Mouse (Mus musculus) ovary, postnatal 14 days (tissue): ENCODE results near the gene Psmd8.
A peak's percentile ranks its signal among the peaks of the same experiment; 100 is the strongest.
"Not testable (repeated sequence)": the region's sequence is repeated elsewhere in the genome, so short reads cannot be mapped to it uniquely, and the experiment has no call there.

Experiments used
- DNase-seq: peaks from one replicate; pipeline ENCODE4 v3.0.0; 2022; ENCODE audit warnings: low spot score

Gene Psmd8

DNA sequence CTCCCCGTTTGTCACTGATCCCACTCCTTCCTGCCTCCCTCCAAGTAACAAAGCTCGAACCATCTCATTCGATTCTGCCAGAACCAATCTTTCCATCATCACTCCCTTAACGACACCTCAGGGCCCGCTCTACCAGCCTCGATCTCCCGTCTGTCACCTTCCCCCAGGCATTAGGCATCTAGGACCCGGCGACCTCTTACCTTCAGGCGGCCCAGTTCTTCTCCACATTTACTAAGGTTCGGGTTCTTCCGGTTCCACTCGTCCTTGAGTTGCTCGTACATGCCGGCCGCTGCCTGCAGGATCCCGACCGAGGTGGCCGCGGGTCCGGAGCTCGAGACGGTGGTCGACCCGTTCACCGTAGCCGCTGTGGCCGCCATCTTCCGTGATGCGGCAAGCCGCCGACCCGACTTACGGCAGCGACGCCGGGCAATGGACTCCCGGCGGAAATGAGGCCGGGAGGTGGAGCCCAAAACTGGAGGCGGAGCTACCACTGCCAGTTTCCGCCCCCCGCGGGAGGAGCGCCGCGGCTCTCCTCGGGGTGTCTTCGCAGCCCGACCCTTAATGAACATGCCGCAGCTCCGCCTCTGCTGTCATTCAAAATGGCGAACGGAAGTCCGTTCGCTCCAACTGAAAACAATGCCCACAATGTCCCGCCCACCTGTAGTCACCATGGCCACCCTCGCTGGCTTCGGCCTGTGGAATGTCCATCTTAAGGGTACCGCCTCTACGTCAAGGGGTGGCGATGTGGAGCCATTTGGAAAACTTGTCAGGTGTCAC is at the start of gene Psmd8:
Gene Psmd8 (minus strand): TSS at position 625 of the 777 bp plus-strand sequence.
- peak; percentile 91 for DNase-seq

GRCm38 (mm10) chr7:29228202-29228601 is 47.7 kb upstream of the Psmd8 start:
- no peak for DNase-seq

DNA sequence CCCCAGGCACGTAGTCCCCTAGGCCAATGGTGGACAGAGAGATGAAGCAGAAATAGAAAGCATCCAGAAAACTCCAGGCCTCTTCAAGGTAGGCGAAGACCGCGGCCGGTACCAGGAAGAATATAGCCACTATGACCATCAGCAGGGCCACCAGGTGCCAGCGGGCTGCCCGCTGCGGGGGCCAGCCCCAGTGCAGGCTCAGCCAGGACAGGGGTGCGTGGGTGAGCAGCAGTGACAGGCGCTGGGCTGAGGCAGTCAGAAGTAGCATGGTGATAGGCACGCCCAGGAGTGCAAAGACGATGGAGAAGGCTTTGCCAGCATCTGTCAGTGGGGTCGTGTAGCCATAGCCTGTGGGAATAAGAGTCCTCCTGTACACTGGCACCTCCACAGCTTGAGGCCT is 45.0 kb upstream of the Psmd8 start:
- DNase-seq: no peak

- DNase-seq: no peak
Observed at GRCm38 (mm10) chr7:29224756-29225394, 44.4 kb upstream of the Psmd8 start.

- DNase-seq: no peak
Observed at GRCm38 (mm10) chr7:29214846-29215245, 34.3 kb upstream of the Psmd8 start.

- no peak for DNase-seq
Observed at GRCm38 (mm10) chr7:29214236-29214635, 33.7 kb upstream of the Psmd8 start.

GRCm38 (mm10) chr7:29213675-29214082 is 33.2 kb upstream of the Psmd8 start, which contains the start of gene Catsperg1:
TSS of gene Catsperg1 (minus strand) at chr7:29214035.
- DNase-seq: no peak

GRCm38 (mm10) chr7:29212775-29213560 is 32.5 kb upstream of the Psmd8 start:
- DNase-seq: not testable (repeated sequence)

GRCm38 (mm10) chr7:29212199-29212765 is 31.8 kb upstream of the Psmd8 start:
- DNase-seq: peak; percentile 10

DNA sequence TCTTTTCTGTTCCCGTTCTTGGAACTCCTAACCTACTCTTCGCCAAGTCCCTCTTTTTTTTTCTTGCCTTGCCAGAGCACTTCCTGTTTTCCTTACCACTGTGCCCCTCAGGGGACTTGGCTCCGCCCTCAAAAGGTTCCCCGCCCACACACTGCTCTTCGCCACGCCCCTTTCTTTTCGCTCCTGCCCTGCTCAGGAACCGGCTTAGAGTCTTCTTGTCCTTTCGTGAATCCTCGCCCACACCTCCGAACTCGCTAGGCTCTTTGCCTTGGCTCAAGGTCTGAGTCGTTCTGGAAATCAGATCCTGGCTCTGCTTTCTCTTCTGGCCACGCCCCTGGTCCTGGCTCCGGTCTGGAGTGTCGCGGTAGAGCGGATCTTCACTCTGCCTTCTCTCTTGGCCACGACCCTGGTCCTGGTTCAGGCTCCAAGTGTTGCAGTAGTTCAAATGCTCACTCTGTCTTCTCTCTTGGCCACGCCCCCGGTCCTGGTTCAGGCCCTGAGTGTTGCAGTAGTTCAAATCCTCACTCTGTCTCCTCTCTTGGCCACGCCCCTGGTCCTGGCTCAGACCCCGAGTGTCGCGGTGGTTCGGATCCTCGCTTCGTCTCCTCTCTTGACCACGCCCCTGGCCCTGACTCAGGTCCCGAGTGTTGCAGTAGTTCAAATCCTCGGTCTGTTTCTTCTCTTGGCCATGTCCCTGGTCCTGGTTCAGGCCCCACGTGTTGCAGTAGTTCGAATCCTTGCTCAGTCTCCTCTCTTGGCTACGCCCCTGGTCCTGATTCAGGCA is 31.1 kb upstream of the Psmd8 start:
- DNase-seq: peak; percentile 86

DNA sequence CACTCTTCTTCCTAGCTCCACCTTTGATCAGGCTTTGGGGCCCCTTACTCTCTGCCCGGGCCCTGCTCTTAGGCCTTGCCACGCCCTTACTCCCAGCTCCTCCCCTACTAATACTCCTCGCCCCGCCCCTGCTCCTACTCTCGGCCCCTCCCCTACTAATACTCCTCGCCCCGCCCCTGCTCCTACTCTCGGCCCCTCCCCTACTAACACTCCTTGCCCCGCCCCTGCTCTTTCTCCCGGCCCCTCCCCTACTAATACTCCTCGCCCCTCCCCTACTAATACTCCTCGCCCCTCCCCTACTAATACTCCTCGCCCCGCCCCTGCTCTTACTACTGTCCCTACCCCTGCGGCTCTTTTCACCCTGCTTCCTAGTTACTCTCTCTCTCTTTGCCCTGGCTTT is 30.5 kb upstream of the Psmd8 start:
- peak; percentile 42 for DNase-seq

- no peak for DNase-seq
Observed at GRCm38 (mm10) chr7:29202577-29202976, 22.1 kb upstream of the Psmd8 start.

DNA sequence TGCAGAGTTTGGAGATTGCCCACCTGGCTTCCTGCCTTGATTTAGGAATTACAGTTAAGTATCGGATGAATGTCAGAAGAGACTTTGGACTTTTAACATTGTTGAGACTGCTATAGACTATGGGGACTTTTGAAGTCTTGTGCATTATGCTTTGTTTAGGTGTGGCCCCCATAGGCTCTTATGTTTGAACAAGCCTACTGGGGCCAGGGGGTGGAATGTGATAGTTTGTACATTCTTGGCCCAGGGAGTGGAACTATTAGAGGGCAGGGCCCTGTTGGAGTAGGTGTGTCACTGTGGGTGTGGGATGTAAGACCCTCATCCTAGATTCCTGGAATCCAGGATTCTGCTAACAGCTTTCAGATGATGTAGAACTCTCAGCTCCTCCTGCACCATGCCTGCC is 13.7 kb upstream of the Psmd8 start:
- not testable (repeated sequence) for DNase-seq

DNA sequence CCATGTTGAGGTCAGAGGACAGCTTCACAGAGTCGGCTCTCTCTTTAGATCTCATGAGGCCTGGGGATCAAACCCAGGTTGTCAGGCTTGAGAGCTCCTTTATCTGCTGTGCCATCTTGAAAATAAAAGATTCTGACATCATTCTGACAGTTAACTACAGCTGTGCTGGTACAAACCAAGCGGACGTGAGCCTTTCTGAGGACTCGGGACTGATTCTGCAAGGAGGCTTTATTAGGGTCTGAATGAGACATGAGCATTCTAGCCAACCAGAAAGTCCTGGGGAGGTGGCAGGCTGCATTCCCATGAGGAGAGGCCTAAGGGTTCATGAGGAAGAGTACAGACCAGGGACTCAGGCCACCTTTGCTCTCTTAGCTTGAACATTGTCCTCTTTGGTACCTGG is 822 bp upstream of the Psmd8 start:
- not testable (repeated sequence) for DNase-seq

DNA sequence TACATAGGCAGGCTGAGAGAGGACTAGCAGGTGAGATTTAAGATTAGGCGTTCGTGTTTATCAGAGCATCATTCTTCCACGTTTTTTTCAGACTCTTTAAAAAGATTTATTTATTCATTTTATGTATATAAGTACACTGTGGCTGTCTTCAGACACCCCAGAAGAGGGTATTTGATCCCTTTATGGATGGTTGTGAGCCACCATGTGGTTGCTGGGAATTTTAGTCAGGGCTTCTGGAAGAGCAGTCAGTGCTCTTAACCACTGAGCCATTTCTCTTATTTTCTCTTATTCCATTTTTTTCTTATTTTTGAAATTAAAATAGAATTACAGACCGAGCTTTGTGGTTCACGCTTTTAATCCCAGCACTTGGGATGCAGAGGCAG is 344 bp upstream of the Psmd8 start:
- no peak for DNase-seq

DNA sequence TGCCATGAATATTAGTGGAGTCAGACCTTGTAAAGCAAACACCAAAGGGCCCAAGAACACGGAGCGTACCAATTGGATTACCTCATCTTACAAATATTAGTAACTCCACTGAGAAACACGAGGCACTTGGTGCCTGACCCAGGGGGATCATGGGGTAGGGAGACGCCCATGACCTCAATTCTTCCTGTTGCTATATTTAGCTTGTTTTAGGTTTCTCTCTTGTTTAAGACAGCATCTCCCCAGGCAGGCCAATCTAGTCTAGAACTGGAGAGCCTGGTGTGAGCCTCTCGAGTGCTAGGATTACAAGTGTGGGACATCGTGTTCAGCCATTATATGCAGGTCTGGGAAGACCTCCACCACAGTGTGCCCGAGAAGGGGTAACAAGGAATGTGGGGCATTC is 1.2 kb downstream of the Psmd8 start:
- no peak for DNase-seq

GRCm38 (mm10) chr7:29178106-29178505 is 2.4 kb downstream of the Psmd8 start:
- no peak for DNase-seq

- DNase-seq: no peak
Observed at GRCm38 (mm10) chr7:29172390-29173016, 8.0 kb downstream of the Psmd8 start.

DNA sequence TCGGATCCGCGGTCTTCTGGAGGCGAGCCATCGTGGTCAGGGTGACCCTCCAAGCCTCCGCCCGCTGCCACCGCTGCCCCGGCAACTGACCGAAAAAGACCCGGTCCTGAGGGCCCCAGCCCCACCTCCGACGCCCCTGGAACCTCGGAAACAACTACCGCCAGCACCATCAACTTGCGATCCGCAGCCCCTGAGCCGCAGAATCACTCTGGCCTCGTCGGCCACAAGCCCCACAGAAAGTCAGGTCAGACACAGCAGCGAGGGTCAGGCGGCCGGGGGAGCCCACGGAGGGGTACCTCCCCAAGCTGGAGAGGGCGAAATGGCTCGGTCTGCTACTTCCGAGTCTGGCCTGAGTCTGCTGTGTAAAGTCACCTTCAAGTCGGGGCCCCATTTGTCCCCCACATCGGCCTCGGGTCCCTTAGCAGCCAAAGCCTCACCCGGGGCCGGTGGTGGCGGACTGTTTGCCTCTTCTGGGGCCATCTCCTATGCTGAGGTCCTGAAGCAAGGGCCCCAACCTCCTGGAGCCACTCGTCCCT is 8.9 kb downstream of the Psmd8 start:
- no peak for DNase-seq

GRCm38 (mm10) chr7:29170755-29171561 is 9.5 kb downstream of the Psmd8 start:
- DNase-seq: no peak
